Mouse (Mus musculus) NIH3T3 (cell line): ENCODE results near the gene Prdm16.

Experiments
- DNase-seq: peaks from one replicate; pipeline ENCODE4 v3.0.0-alpha.2; 2012; ENCODE audit warnings: low read depth

Gene Prdm16

DNA sequence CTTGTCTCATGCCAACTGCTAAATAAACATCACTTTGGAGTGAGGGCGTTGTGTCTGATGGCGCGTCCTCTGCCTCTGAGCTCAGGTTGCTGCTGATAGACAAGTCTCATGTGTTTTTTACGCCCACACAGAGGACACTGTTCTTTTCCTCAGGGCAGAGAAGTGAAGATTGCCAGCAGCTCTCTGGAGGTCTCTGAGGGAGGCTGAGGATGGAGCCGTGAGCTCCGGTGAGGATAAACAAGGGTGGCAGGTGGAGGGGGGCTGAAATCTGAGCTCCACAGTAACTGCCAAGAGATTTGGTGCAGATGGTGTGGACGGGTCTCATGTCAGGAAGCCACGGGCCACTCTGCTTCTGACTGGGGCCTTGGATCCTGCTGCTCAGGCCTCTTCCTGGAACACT is 249.9 kb downstream of the Prdm16 start:
- peak; percentile 9 for DNase-seq

DNA sequence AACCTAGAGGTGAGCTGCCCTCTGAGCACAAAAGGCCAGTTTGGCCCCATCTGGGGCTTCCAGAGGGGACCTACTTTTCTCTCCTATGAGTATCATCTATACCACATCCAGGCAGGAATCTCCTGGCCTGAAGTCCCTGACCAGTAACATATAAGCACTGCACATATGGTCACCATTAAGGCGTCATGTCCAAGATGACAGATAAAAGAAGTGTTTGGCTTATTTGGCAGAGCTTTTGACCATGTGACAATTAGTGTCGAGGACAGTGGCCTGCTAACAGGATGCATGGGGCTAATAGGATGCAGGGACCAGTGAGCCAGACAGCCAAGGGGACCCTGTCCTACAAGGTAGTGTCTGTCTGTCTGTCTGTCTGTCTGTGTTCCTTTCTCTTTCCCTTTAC is 250.8 kb downstream of the Prdm16 start:
- no peak for DNase-seq

DNA sequence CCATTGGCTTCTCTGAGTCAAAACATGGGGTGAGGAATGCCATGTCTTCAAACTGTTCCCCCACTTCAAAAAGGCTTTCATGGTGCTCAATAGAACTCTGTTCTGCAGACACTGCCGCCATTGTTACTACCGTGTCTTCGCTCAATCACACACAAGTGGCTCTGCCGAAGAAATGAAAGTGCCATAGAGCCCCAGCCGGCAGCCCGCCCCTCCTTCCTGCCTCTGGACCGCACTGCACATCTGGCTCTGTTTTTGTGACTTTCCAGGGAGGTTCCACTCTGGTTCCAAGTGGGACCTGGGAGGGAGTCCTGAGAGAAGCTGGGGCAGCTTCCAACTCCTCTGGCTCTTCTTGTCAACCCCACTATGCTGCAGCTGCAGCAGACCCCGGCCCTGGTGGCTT is 251.5 kb downstream of the Prdm16 start:
- DNase-seq = no peak

DNA sequence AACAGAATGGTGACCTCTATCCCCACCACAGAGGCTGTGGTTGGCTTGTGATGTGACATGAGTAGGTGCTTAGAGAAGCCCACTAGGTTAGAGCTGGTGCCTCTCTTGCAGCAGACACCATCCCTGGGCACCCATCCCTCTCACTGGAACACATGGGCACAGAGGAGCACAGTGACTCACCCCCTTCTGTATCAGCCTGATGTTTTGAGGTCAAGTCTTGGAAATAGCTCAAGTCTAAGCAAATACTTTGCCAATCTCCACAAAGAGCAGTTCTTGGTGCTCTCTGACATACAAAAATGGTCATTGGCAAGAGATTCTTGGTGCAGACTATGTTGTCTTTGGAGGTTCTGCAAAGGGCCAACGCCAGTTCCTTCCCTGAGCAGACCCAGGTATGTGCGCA is 257.8 kb downstream of the Prdm16 start:
- DNase-seq = peak; percentile 48

DNA sequence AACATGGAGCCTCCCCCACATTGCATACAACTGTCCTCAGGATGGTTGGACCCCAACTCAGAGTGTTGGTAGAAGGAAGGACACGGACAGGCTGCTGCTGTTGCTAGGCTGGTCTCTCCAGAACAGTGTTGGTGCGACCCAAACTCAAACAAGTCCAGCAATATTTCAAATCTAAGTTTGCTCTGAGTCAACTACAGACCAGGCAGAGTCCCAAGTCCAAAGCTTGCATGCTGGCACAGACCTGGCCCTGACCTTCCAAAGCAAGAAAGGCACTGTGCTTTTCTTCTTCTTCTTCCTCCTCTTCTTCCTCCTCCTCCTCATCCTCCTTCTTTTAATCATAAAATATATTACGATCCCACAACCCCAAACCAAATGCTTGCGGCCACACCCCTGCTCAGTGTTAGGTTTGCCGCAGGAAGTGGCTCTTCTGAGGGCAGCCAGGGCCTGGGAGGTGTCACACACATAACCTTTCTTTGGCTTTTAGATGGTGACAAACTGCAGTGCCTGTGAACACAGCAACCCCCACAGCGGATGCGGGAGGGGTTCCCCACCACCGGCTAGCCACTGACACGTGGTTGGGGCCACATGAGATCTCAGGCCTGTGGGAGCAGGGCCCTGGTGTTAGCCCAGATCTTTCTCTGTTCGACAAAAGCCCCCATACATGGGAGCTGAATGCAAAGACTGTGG is 260.6 kb downstream of the Prdm16 start:
- DNase-seq = no peak

DNA sequence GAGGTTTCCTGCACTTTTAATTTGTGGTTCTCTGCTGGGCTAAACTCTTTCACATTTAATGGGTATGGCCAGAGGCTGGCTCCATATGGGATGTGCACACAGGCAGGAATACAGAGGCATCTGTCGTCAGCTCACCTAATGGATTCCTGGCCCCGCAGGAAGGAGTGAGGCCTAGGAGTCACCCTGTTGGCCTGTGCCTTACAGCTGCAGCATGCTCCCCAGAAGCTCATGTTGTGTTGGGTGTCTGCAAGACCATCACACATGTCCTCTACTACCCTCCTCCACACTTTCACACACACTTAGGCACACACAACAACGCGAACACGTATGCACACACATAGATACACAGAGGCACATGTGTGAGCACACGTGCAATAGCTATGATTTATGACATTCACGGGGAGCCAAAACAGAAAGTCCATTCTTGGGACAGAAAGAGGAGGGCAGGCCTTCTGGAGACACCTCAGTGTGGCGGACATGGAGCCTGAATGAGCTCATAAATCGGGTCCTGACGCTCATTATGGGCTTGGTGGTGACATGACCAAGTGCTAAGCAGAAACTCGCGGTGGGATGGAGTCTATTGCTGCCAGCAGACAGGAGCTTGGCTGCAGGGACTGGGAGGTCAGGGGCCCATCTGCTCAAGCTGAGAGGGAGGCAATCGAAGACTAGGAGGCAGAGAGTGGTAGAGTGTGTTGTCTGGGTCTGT is 265.0 kb downstream of the Prdm16 start:
- DNase-seq = no peak

DNA sequence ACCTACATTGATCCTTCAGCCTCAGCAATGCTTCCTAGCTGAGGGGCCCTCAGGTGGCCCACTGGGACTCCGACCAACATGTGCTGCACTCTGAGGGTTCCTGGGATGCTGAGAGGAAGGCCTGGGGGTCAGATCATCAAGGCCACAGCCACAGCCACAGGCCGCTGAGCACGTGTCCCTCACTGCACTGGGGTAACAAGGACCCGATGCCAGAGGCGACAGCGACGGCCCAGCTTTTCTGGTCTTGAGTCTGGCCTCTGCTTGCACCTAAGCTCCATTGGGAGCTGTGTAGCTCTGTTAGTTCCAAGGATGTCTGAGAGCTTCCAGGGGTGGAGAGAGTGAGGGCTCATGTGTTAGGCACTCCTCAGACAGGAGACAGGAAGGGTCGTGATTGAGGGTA is 265.8 kb downstream of the Prdm16 start:
- DNase-seq = no peak

DNA sequence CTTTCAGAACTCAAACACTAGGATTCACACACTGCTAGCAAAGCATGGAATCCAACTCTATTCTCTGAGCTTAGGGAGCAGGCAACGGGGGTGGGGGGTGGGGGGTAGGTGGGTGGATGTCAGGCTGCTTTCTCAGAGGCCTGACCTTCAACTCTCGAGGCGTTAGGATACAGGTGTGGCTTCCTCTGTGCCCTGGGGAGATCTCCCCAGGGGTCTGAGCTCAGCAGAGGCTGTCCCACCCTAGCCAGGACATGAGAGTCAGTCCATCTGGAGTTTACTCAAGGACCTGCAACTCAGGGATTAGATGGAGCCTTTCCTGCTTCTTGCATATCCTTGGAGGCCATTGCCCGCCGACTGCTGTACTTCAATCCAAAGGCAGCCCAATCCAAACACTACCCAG is 267.6 kb downstream of the Prdm16 start:
- no peak for DNase-seq

DNA sequence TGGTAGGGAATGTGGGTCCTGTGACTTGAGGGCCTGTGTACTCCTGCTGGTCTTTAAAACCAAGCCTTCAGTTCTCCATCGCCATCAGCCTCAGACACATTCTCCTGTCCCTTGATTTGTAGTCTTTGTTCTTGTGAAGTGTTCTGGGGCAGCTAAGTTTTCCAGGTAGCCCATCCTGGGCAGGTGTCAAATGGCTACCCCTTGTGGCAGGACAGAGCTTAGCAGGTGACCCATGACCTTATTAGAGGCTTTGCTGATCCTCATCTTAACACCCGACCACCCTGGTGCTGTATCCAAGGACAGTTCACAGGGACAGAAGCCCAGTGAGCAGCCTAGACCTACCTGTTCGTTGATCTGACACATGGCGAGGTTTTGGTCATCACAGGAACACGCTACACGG is 269.8 kb downstream of the Prdm16 start:
- DNase-seq = no peak

DNA sequence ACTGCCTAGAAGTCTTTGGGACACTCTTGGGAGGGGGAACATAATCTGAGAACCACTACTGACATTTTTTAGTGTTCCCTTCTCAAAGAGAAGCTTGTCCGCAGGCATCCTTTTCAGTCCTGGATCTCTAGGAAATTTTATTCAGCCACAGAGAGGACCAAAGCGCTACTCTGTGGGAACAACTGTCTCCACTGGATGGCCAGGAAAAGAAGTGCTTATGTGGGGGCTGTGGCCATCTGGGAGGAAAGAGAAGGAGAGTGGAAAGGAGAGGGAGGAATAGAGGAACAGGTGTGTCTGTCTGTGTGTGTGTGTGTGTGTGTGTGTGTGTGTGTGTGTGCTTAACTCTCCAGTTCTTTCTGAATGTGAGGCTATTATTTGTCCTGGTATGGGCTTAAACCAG is 271.9 kb downstream of the Prdm16 start:
- no peak for DNase-seq

DNA sequence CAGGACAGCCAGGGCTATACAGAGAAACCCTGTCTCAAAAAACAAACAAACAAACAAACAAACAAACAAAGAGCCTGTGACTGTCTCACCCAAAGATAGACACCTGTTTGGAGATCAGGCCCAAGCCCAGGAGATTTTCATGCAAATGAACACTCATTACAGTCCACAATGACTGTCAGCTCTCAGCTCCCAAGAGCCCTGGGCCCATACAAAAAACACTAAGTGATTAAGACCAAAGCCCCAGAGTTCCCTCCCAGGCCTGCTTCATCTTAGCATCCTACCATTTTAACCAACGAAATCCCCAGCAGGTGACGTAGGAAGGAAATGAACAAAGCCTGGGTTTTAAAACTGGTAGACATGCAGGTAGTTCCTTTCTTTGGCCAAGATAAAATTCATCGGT is 275.8 kb downstream of the Prdm16 start:
- DNase-seq = no peak

DNA sequence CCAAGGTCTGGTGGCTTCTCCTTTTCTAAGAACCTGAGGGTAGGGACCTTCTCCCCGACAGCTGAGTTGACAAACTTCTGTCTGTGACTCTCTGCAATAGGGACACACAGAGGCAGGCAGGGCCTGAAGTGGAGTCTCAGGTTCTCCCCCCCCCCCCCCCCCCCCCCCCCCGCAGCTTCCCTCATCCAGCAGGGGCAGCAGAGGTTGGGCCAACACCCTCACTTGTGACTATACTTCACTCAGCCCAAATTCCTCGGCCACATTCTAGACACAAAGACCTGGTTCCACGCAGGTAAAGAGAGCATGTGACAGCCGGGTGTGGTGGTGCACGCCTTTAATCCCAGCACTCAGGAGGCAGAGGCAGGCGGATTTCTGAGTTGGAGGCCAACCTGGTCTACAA is 276.2 kb downstream of the Prdm16 start:
- DNase-seq = no peak

DNA sequence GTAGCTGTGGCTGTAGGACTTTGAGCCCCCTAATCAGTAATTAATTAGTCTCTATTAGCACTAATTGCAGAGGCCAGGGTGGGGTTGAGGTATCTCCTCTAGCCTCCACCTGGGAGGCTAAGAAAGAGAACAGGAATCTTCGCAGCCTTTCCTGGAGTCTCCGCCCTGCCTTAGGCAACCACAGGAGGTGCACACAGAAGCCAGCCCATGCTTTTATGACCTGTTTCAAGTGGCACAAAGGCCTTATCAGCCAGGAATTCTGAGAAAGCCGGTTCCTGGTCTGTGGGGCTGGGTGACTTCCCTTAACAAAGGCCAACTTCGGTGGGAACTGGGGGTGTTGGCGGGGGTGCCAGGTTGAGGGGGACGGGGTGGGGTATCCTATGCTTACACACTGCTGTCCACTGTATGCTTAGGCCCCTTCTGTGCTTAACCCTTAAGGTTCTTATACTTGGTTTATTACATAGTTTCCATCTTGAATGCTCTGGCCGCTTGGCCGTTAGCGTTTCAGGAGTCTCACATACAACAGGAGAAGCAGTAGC is 276.8 kb downstream of the Prdm16 start:
- DNase-seq = no peak

DNA sequence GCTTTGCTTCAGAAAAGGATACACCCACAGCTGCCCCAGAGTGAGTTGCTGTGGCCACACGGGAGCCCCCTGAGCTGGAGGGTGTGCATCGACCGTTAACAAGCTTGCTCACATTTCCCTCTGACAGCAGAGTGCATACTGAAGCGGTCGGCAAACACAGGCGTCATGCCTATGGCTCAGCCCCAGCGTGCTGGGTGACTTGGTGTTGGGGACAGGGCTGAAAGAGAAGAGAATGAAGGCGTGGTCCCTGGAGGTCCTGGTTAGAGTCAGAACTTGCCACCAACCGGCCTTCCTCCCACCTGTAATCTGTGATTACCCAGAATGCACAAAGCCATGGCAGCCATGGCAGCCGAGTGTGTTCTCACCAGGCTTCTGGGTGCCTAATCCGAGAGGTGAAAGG is 277.9 kb downstream of the Prdm16 start:
- DNase-seq = no peak

DNA sequence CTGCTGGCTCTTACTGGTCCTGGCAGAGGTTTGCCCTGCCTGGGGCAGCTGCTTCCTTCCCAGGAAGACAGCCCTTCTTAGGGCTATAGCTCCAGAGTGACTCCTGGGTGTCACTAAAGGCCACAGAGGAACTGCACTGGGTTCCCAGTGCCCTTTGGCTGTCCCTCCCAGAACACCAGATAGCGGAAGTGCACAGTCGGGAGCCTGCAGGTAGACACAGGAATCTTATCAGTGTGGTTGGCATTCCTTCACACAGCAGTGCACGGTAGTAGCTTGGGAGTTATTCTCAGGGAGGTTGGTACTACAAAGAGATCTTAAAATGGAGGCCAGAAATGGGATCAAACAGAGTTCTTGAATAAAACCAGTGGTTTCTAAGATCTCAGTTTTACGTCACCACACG is 278.3 kb downstream of the Prdm16 start:
- DNase-seq = no peak

DNA sequence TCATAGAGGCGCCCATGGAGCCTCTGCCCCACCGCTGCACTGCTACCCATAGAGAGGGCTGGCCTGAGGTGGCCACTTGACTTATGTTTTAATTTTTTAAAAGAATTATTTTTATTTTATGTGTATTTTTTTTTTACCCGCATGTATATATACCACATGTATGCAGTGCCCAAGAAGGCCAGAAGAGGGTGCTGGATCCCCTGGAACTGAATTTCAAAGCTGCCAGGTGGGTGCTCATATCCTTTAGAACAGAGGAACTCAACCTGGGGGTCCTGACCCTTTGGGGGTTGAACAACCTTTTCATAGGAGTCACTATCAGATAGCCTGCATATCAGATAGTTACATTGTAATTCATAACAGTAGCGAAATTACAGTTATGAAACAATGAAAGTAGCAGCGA is 281.3 kb downstream of the Prdm16 start:
- DNase-seq = peak; percentile 17

DNA sequence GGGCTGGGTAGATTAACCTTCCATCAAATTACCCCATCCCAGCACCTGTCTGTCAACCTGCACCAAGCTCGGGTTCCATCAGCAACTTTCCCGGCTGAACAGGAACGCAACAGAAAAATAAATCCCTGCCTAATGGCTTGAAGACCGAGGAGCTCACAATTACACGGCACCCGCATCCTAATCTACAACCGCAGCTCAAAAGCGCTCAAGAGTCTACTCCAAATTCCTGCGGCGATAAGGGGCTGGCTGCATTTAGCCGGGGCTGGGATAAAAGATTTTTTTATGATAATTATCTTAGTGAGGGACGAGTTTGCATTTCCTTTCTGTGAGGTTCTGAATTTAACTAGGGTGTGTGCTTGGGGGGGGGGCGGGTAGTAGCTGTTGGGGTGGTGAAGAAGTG is 284.4 kb downstream of the Prdm16 start:
- no peak for DNase-seq

DNA sequence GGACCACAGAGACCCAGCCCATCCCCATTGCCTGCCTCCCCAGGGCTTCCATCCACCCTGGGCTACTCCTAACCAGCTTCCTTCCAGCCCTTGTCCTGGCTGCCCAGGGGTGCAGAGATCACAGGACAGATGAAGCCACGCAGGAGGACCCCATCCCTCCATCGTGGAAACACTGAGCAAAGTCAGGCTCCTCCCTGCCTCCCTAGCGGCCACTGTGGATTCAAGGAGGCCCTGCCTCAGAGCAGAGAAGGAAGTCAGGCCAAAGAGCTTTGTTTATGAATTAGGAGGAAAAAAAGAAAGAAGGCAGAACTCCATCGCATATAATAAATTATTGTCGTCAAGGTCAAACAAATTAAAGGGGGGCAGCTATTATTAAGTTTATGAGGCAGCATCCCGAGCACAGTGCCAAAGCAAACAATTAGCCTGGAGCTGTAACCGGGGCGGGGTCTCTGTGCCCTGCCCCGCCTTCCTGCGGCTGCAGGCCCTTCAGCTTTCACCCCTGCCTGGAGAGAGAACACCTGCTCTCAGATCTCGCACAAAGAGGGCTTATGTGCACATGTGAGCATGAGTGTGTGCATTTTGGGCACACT is 288.4 kb downstream of the Prdm16 start:
- no peak for DNase-seq

DNA sequence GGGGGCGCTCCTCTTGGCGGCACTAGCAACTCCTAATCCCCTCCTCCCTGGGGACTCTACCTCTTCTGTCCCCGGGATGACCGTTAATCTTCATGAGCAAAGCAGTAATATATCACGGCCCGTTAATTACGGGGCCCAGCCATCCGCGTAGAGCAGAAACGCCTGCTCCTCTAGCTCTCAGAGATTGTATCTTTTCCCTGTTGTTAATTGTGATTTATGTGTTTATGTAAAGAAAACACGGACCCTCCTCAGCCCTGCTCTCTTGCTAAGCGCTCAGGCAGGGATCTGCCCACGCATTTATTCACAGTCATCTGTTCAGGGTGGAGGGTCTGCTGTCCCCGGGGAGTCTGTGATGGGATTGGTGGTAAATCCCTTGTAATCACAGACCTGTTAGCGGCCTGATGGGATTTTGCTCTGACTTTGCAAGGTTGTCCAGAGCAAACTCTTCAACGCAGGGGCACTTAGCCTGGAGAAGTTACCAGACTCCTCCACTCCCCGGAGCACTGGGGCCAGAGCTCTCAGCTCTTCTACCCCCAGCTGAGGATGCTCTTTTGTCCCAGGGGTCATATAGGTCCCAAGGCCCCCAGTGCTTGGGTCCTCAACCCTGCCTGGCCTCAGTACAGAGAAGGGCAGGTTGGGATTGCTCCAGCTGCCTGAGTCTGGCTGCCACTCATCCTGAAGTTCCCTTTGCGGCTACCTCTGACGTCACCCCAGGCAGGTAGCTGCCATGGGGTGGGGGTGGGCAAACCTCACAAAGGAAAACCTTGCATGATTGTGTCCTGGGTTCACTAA is 289.7 kb downstream of the Prdm16 start:
- no peak for DNase-seq

DNA sequence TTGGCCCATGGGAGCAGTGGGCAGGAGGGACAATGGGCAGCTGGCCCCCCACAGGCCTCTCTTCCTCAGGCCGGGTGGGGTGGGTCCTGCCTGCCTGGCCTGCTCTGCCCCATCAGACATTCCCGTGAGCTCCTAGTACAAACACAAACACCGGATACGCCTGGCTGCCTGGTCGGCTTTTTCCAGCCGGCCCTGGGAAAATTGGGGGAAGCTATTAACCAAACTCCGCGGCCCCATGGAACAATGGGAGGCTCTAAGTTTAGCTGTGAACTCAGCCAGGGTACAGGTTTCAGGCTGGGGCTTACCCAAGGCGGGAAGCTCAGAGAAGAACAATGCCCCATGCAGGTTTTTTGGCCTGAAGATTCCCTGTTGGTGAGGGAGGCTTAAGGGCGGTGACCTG is 300.0 kb downstream of the Prdm16 start:
- no peak for DNase-seq

DNA sequence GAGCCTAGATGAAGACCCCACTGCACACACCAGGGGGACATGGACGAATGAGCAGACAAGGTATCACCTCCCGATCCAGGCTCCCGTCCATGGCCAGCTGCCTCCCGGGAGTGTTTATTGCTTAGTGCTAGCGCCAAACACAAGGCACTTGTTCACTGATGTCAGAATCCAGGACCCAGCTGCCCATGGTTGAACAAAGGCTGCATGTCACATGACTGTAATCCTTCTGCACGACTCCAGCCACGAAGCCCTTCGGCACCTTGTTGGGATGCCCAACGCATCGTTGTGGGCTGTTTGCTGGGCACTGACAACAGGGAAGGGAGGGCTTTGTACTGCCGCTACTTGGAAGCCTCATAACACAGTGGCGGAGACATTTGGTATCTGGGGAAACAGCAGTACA is 300.9 kb downstream of the Prdm16 start, which contains the start of gene B230104I21Rik:
Gene B230104I21Rik, plus strand, starts transcription at position 367 of the 400 bp plus-strand sequence.
- DNase-seq = no peak

DNA sequence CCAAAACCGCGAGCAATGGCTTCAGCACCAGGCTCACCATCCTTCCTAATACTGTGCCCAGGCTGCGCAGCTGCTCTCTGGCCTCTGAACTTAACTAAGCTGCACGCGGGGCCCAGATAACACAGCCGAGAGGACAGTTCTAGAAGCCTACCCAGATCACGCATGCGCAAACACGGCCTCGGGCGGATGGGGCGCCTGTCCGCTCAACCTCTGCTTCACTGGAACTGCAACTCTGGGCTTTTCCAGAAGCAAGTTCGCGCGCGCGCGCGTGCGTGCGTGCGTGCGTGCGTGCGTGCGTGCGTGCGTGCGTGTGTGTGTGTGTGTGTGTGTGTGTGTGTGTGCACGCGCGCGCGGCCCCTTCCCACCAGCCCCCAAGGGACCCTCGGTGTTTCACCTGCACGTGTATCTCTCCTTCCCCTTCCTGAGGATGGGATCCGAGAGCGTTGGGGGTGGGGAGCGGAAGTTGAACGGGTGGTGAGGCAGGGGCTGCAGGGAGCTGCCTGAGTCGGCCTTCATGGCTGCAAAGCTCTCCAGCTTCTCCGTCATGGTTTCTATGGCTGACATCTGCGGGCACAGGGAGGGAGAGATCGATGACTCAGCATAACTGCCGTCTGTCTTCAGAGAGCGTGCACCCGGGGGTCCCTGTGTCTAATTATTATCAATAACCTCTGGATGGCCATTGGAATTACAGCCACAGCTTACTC is 301.8 kb downstream of the Prdm16 start:
- DNase-seq = no peak
